Mouse (Mus musculus) lung, embryonic 14.5 days (tissue): ENCODE measurements around the gene Pax4. TPM values are rescaled to one million over a fixed set of nuclear protein-coding genes. Genes with fewer than 3 reads are reported as not detected.

ENCODE experiments used
- ATAC-seq: fragments of 200-750 bp; cut with Nextera tagmentation; 2 replicates; pipeline ENCODE4 v1.8.0; 2017; ENCODE audit warnings: mild to moderate bottlenecking, moderate TSS enrichment, moderate library complexity; ENCODE audit not compliant: insufficient read depth
- DNase-seq: peaks from one replicate; pipeline ENCODE4 v3.0.0-alpha.2; 2015
- H3K27ac ChIP-seq: fragments of 300-500 bp; sonication (generic); 2 replicates; pipeline ENCODE4 v1.5.1; 2014; ENCODE audit warnings: low read depth, mild to moderate bottlenecking, moderate library complexity
- H3K27me3 ChIP-seq: fragments of 300-500 bp; sonication (generic); 2 replicates; pipeline ENCODE4 v1.6.1; 2014; ENCODE audit warnings: low read length, control low read depth; ENCODE audit not compliant: insufficient read depth
- H3K36me3 ChIP-seq: fragments of 300-500 bp; sonication (generic); 2 replicates; pipeline ENCODE4 v1.6.1; 2014; ENCODE audit warnings: control low read depth; ENCODE audit not compliant: insufficient read depth
- H3K4me1 ChIP-seq: fragments of 300-500 bp; sonication (generic); 2 replicates; pipeline ENCODE4 v1.6.1; 2014; ENCODE audit warnings: antibody characterized with exemption, control low read depth; ENCODE audit not compliant: insufficient read depth
- H3K4me2 ChIP-seq: fragments of 300-500 bp; sonication (generic); 2 replicates; pipeline ENCODE4 v1.6.1; 2014; ENCODE audit warnings: mild to moderate bottlenecking
- H3K4me3 ChIP-seq: fragments of 300-500 bp; sonication (generic); 2 replicates; pipeline ENCODE4 v1.5.1; 2014; ENCODE audit warnings: low read depth, low read length
- H3K9ac ChIP-seq: fragments of 300-500 bp; sonication (generic); 2 replicates; pipeline ENCODE4 v1.6.1; 2014
- H3K9me3 ChIP-seq: fragments of 300-500 bp; sonication (generic); 2 replicates; pipeline ENCODE4 v1.6.1; 2016; ENCODE audit warnings: low read depth, low read length, control low read depth
- CTCF ChIP-seq: IDR thresholded peaks from 2 replicates; pipeline ENCODE4 v1.5.1; 2016; ENCODE audit warnings: antibody characterized with exemption, low read depth
- WGBS: fragments of 180-500 bp; shearing (Covaris S2); extraction: QIAGEN DNeasy Blood & Tissue Kit; methylation state at CpG from one replicate; pipeline ENCODE4 v1.1.7; 2014; 5-methylcytosine and 5-hydroxymethylcytosine counted together
- polyA plus RNA-seq: library from polyadenylated mRNA; unstranded; fragments of >200 nt; fragmentation: Nextera tagmentation; extraction: Ambion mirVana; gene quantifications from 2 replicates; pipeline ENCODE4 v1.2.1, GENCODE M21; 2014

The Pax4 gene
- polyA plus RNA-seq: not detected in 2 replicates

- TF ChIP-seq CTCF: no peak
- Histone ChIP-seq H3K4me2 (no peak within 1 kb of the TSS), H3K9me3 (no peaks in the 10 kb centered on the region), H3K36me3 (no peaks in the 10 kb centered on the region), H3K9ac (no peak within 1 kb of the TSS), H3K27ac (no peak within 1 kb of the TSS), H3K4me1 (no peaks in the 10 kb centered on the region), H3K4me3 (no peak within 1 kb of the TSS), H3K27me3 (peaks cover 34% of the 10 kb centered on the region)
- 76% methylated on average over 2 of the region's 2 CpGs for WGBS
- no peak for ATAC-seq
- DNase-seq: no peak
Observed at GRCm38 (mm10) chr6:28449253-28449652, at the start of gene Pax4. TSS of gene Pax4 (minus strand) at chr6:28449353.

GRCm38 (mm10) chr6:28497837-28498236 is 48.7 kb upstream of the Pax4 start:
- H3K4me1 ChIP-seq: peaks cover 2% of the 10 kb centered on the region; the same call in 1 of the 2 replicates
- H3K9ac ChIP-seq: no peak overlapping the region
- no peak overlapping the region for H3K4me2 ChIP-seq
- H3K27me3 ChIP-seq: no peaks in the 10 kb centered on the region
- peaks cover 9% of the 10 kb centered on the region for H3K36me3 ChIP-seq
- ATAC-seq (peak; percentile 76), DNase-seq (peak; percentile 70)
- H3K9me3 ChIP-seq: no peaks in the 10 kb centered on the region; the same call in 1 of the 2 replicates
- no peak overlapping the region for H3K4me3 ChIP-seq
- 25% methylated on average over 5 of the region's 5 CpGs for WGBS
- no peak for TF ChIP-seq CTCF
- no peak overlapping the region; the same call in 1 of the 2 replicates for H3K27ac ChIP-seq

DNA sequence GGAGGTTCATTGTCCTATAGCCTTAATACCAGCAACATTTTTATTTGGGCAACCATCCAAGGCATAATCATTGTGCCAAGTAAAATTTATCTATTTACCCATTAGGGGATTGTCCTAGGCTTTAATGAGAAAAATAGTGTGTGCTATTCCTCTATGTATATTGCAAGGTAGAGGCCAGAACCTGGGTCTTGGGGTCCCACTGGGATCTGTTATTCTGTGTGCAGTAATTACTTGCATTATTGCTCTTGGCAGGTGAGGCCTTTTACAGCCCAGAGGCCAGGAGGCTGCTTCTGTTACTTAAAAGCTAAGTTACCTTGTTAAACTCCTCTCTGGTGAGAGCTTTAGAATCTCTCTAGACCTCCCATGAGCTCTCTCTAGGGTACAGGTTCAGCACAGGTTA is 42.0 kb upstream of the Pax4 start:
- Histone ChIP-seq H3K4me3 (no peak overlapping the region), H3K9me3 (no peaks in the 10 kb centered on the region; the same call in 1 of the 2 replicates), H3K27me3 (no peaks in the 10 kb centered on the region), H3K4me1 (no peaks in the 10 kb centered on the region), H3K27ac (no peak overlapping the region), H3K4me2 (no peak overlapping the region), H3K9ac (no peak overlapping the region), H3K36me3 (peaks cover 36% of the 10 kb centered on the region)
- DNase-seq: peak; percentile 9
- ATAC-seq: no peak
- no peak for TF ChIP-seq CTCF

GRCm38 (mm10) chr6:28490612-28491011 is 41.5 kb upstream of the Pax4 start:
- Histone ChIP-seq H3K4me2 (no peak overlapping the region), H3K27ac (no peak overlapping the region), H3K27me3 (no peaks in the 10 kb centered on the region), H3K36me3 (peaks cover 36% of the 10 kb centered on the region), H3K4me1 (no peaks in the 10 kb centered on the region), H3K9me3 (no peaks in the 10 kb centered on the region; the same call in 1 of the 2 replicates), H3K9ac (no peak overlapping the region), H3K4me3 (no peak overlapping the region)
- no peak for TF ChIP-seq CTCF
- DNase-seq (no peak), ATAC-seq (no peak)
- WGBS: 86% methylated on average over 5 of the region's 5 CpGs

DNA sequence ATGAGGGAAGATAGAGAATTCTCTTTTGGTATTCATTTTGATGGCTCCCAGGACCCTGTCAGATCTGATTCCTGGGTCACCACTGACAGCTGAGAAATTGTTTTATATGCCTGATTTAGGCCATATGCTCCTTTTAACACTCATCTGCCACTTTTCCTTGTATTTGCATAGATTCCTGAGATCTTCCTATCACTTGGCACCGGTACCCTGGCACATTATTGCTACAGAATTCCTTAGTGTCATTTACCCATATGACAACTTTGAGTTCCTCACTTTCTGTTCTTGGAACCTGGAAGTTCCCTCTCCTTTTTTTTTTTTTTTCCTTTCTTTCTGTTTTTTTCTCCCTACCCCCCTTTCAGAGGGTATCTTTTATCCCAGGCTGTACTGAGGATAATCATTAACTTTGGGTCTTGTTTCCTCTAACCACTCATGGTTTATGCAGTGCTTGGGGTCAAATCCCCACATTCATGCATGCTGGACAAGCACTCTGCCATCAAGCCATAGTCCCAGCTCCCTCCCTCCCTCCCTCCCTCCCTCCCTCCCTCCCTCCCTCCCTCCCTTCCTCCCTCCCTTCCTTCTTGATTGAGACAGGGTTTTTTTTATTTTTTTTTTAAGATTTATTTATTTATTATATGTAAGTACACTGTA is 39.2 kb upstream of the Pax4 start:
- WGBS: 81% methylated on average over 1 of the region's 1 CpGs

GRCm38 (mm10) chr6:28486905-28487304 is 37.8 kb upstream of the Pax4 start:
- 84% methylated on average over 5 of the region's 7 CpGs for WGBS
- H3K4me3 ChIP-seq: no peak overlapping the region

More for the DNA sequence above, 39.2 kb upstream of the Pax4 start:
- H3K4me3 ChIP-seq: no peak overlapping the region
- ATAC-seq (no peak), DNase-seq (no peak)
- H3K4me2 ChIP-seq: no peak overlapping the region
- no peaks in the 10 kb centered on the region for H3K4me1 ChIP-seq
- H3K27me3 ChIP-seq: no peaks in the 10 kb centered on the region
- no peak overlapping the region for H3K27ac ChIP-seq
- H3K9ac ChIP-seq: no peak overlapping the region
- no peak for TF ChIP-seq CTCF
- H3K9me3 ChIP-seq: no peaks in the 10 kb centered on the region; the same call in 1 of the 2 replicates
- H3K36me3 ChIP-seq: peaks cover 39% of the 10 kb centered on the region

DNA sequence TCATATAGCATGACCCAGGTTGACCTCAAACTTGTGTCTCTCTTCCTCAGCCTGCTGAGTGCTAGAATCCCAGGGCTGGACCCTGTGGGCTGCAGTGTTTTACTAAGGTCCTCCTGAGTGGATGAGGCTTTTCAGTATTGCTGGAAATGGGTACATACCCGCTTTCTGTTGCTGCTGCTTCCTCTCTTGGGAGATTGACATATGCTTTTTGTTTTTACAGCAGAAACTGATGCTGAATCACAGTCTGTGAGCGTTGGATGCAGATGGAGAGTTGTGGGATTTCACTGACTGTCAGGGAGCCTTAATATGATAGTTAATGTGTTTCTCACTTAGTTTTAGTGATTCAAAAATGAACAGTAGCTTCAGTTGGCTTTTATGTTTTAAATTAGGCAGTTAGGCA is 37.3 kb upstream of the Pax4 start:
- H3K4me1 ChIP-seq: peaks cover 7% of the 10 kb centered on the region

More at GRCm38 (mm10) chr6:28486905-28487304, 37.8 kb upstream of the Pax4 start:
- H3K27ac ChIP-seq: no peak overlapping the region
- DNase-seq (no peak), ATAC-seq (no peak)
- peaks cover 28% of the 10 kb centered on the region for H3K36me3 ChIP-seq
- no peaks in the 10 kb centered on the region for H3K9me3 ChIP-seq
- no peaks in the 10 kb centered on the region for H3K27me3 ChIP-seq
- H3K9ac ChIP-seq: no peak overlapping the region
- no peak overlapping the region for H3K4me2 ChIP-seq
- H3K4me1 ChIP-seq: peaks cover 2% of the 10 kb centered on the region; the same call in 1 of the 2 replicates
- TF ChIP-seq CTCF: no peak

More for the DNA sequence above, 37.3 kb upstream of the Pax4 start:
- ATAC-seq (no peak), DNase-seq (no peak)
- no peak for TF ChIP-seq CTCF
- Histone ChIP-seq H3K36me3 (peaks cover 28% of the 10 kb centered on the region), H3K9ac (no peak overlapping the region), H3K9me3 (no peaks in the 10 kb centered on the region), H3K4me3 (no peak overlapping the region), H3K27ac (no peak overlapping the region), H3K27me3 (no peaks in the 10 kb centered on the region), H3K4me2 (no peak overlapping the region)
- 86% methylated on average over 2 of the region's 2 CpGs for WGBS
